Mouse (Mus musculus) limb, embryonic 11.5 days (tissue): ENCODE measurements at regions not wholly inside any gene's neighbourhood (a gene's known extent, or its start where the extent isn't known, plus 50 kb on each side); places are given as distances from the start of the nearest gene placed in this dataset.
A peak's percentile ranks its signal among the peaks of the same experiment; 100 is the strongest.

Source experiments
- ATAC-seq: fragments of 200-750 bp; cut with Nextera tagmentation; 2 replicates; pipeline ENCODE4 v1.8.0; 2017; ENCODE audit warnings: low read depth; ENCODE audit not compliant: insufficient number of reproducible peaks, low FRiP score, low TSS enrichment
- DNase-seq: peaks from one replicate; pipeline ENCODE4 v3.0.0-alpha.2; 2015; ENCODE audit warnings: low spot score
- H3K27ac ChIP-seq: fragments of 300-500 bp; sonication (generic); replicated peaks from 2 replicates; pipeline ENCODE4 v1.5.1; 2014; ENCODE audit warnings: low read depth, mild to moderate bottlenecking, low read length
- H3K27me3 ChIP-seq: fragments of 300-500 bp; sonication (generic); 2 replicates; pipeline ENCODE4 v1.6.1; 2014; ENCODE audit warnings: mild to moderate bottlenecking, low read length, mixed read lengths; ENCODE audit not compliant: control insufficient read depth, insufficient read depth
- H3K36me3 ChIP-seq: fragments of 300-500 bp; sonication (generic); 2 replicates; pipeline ENCODE4 v1.6.1; 2014; ENCODE audit warnings: mild to moderate bottlenecking, low read length, moderate library complexity, mixed read lengths; ENCODE audit not compliant: control insufficient read depth, insufficient read depth
- H3K4me1 ChIP-seq: fragments of 300-500 bp; sonication (generic); 2 replicates; pipeline ENCODE4 v1.6.1; 2014; ENCODE audit warnings: low read length, mixed read lengths; ENCODE audit not compliant: control insufficient read depth, insufficient read depth
- H3K4me2 ChIP-seq: fragments of 300-500 bp; sonication (generic); 2 replicates; pipeline ENCODE4 v1.6.1; 2014; ENCODE audit warnings: low read depth, mild to moderate bottlenecking, moderate library complexity; ENCODE audit not compliant: severe bottlenecking
- H3K4me3 ChIP-seq: fragments of 300-500 bp; sonication (generic); 2 replicates; pipeline ENCODE4 v1.5.1; 2014; ENCODE audit warnings: low read depth, low read length
- H3K9ac ChIP-seq: fragments of 300-500 bp; sonication (generic); 2 replicates; pipeline ENCODE4 v1.6.1; 2014; ENCODE audit warnings: mild to moderate bottlenecking, low read length
- H3K9me3 ChIP-seq: fragments of 300-500 bp; sonication (generic); 2 replicates; pipeline ENCODE4 v1.6.1; 2016; ENCODE audit warnings: low read length; ENCODE audit not compliant: control insufficient read depth
- WGBS: fragments of 180-500 bp; shearing (Covaris S2); extraction: QIAGEN DNeasy Blood & Tissue Kit; methylation state at CpG from one replicate; pipeline ENCODE4 v1.1.7; 2014; 5-methylcytosine and 5-hydroxymethylcytosine counted together

GRCm38 (mm10) chr14:73730796-73731195, 69.8 kb downstream of the Gm21750 start:
- no peaks in the 10 kb centered on the region for H3K9me3 ChIP-seq
- no peak for ATAC-seq
- DNase-seq: no peak
- no peaks in the 10 kb centered on the region for H3K36me3 ChIP-seq
- H3K27me3 ChIP-seq: no peaks in the 10 kb centered on the region
- H3K4me3 ChIP-seq: no peak overlapping the region
- no peak overlapping the region for H3K9ac ChIP-seq
- H3K27ac ChIP-seq: no peak overlapping the region
- 89% methylated on average over 1 of the region's 1 CpGs for WGBS
- no peak overlapping the region for H3K4me2 ChIP-seq
- H3K4me1 ChIP-seq: no peaks in the 10 kb centered on the region

- H3K9ac ChIP-seq: no peak overlapping the region
- DNase-seq: no peak
- no peak for ATAC-seq
These were observed 71.1 kb downstream of the Gm21750 start for GRCm38 (mm10) chr14:73732161-73732560.

GRCm38 (mm10) chr14:73750790-73751189, 89.8 kb downstream of the Gm21750 start:
- DNase-seq (no peak), ATAC-seq (no peak)
- Histone ChIP-seq H3K27me3 (no peaks in the 10 kb centered on the region), H3K4me1 (no peaks in the 10 kb centered on the region), H3K4me2 (no peak overlapping the region), H3K4me3 (no peak overlapping the region), H3K9me3 (no peaks in the 10 kb centered on the region), H3K36me3 (no peaks in the 10 kb centered on the region), H3K9ac (no peak overlapping the region), H3K27ac (no peak overlapping the region)
- WGBS: 92% methylated on average over 6 of the region's 6 CpGs

More at GRCm38 (mm10) chr14:73732161-73732560, 71.1 kb downstream of the Gm21750 start:
- Histone ChIP-seq H3K36me3 (no peaks in the 10 kb centered on the region), H3K4me3 (no peak overlapping the region), H3K27ac (no peak overlapping the region), H3K9me3 (no peaks in the 10 kb centered on the region), H3K27me3 (no peaks in the 10 kb centered on the region), H3K4me1 (no peaks in the 10 kb centered on the region), H3K4me2 (no peak overlapping the region)
- 55% methylated on average over 3 of the region's 3 CpGs for WGBS

- DNase-seq: no peak
- ATAC-seq: no peak
- Histone ChIP-seq H3K9ac (no peak overlapping the region), H3K4me3 (no peak overlapping the region), H3K27ac (no peak overlapping the region), H3K27me3 (no peaks in the 10 kb centered on the region), H3K4me1 (no peaks in the 10 kb centered on the region), H3K9me3 (no peaks in the 10 kb centered on the region), H3K4me2 (no peak overlapping the region), H3K36me3 (no peaks in the 10 kb centered on the region)
- WGBS: 60% methylated on average over 1 of the region's 1 CpGs
These were observed 99.0 kb downstream of the Gm21750 start for GRCm38 (mm10) chr14:73759986-73760385.

- Histone ChIP-seq H3K27ac (no peak overlapping the region), H3K9ac (no peak overlapping the region), H3K9me3 (no peaks in the 10 kb centered on the region), H3K27me3 (no peaks in the 10 kb centered on the region), H3K4me2 (no peak overlapping the region), H3K36me3 (no peaks in the 10 kb centered on the region), H3K4me1 (no peaks in the 10 kb centered on the region), H3K4me3 (no peak overlapping the region)
- ATAC-seq (no peak), DNase-seq (no peak)
- 62% methylated on average over 3 of the region's 3 CpGs for WGBS
These were observed 111.9 kb downstream of the Gm21750 start for GRCm38 (mm10) chr14:73772964-73773363.

GRCm38 (mm10) chr14:73773810-73774209, 112.8 kb downstream of the Gm21750 start:
- 26% methylated on average over 1 of the region's 1 CpGs for WGBS
- no peak overlapping the region for H3K9ac ChIP-seq
- no peak overlapping the region for H3K4me3 ChIP-seq
- no peak overlapping the region for H3K4me2 ChIP-seq
- DNase-seq (no peak), ATAC-seq (no peak)
- no peaks in the 10 kb centered on the region for H3K4me1 ChIP-seq
- H3K9me3 ChIP-seq: no peaks in the 10 kb centered on the region
- H3K27ac ChIP-seq: no peak overlapping the region
- H3K36me3 ChIP-seq: no peaks in the 10 kb centered on the region
- H3K27me3 ChIP-seq: no peaks in the 10 kb centered on the region

GRCm38 (mm10) chr14:73776066-73776465, 115.0 kb downstream of the Gm21750 start:
- Histone ChIP-seq H3K4me1 (no peaks in the 10 kb centered on the region), H3K9me3 (no peaks in the 10 kb centered on the region), H3K36me3 (no peaks in the 10 kb centered on the region), H3K4me2 (no peak overlapping the region), H3K4me3 (no peak overlapping the region), H3K27ac (no peak overlapping the region), H3K27me3 (no peaks in the 10 kb centered on the region), H3K9ac (no peak overlapping the region)
- ATAC-seq: no peak
- 26% methylated on average over 1 of the region's 1 CpGs for WGBS
- DNase-seq: peak; percentile 60

GRCm38 (mm10) chr14:73807169-73807568, 146.1 kb downstream of the Gm21750 start:
- H3K9ac ChIP-seq: no peak overlapping the region
- H3K4me3 ChIP-seq: no peak overlapping the region
- H3K36me3 ChIP-seq: no peaks in the 10 kb centered on the region
- H3K4me2 ChIP-seq: no peak overlapping the region
- ATAC-seq: no peak
- no peaks in the 10 kb centered on the region for H3K27me3 ChIP-seq
- no peak for DNase-seq
- H3K9me3 ChIP-seq: no peaks in the 10 kb centered on the region
- no peak overlapping the region for H3K27ac ChIP-seq
- no peaks in the 10 kb centered on the region for H3K4me1 ChIP-seq

- Histone ChIP-seq H3K27ac (no peak overlapping the region), H3K36me3 (no peaks in the 10 kb centered on the region), H3K9me3 (no peaks in the 10 kb centered on the region), H3K9ac (no peak overlapping the region), H3K4me3 (no peak overlapping the region), H3K27me3 (no peaks in the 10 kb centered on the region), H3K4me2 (no peak overlapping the region), H3K4me1 (no peaks in the 10 kb centered on the region)
- DNase-seq (no peak), ATAC-seq (no peak)
- 80% methylated on average over 6 of the region's 6 CpGs for WGBS
These were observed 177.9 kb downstream of the Gm21750 start for GRCm38 (mm10) chr14:73838890-73839289.
